Mouse (Mus musculus): Measurements from ENCODE around the gene Arfip2. TPM values are rescaled to one million over a fixed set of nuclear protein-coding genes. Genes with fewer than 3 reads are reported as not detected.

Arfip2 gene
- total RNA-seq, 2 experiments from 2014 or later = 96.6 to 106 TPM

- no peak for DNase-seq (ENCODE audit: low spot score in 2 of 2)
- intact Hi-C loops (cut with DNase I) = no loop called here
Measured at GRCm38 (mm10) chr7:105617810-105618209, 22.4 kb downstream of the Arfip2 start.

GRCm38 (mm10) chr7:105616561-105616960, 23.7 kb downstream of the Arfip2 start:
- intact Hi-C loops (cut with DNase I) = no loop called here

GRCm38 (mm10) chr7:105615720-105616119, 24.5 kb downstream of the Arfip2 start:
- intact Hi-C loops (cut with DNase I) = no loop called here
- DNase-seq (ENCODE audit: low spot score in 2 of 2) = no peak

More at GRCm38 (mm10) chr7:105616561-105616960, 23.7 kb downstream of the Arfip2 start:
- no peak for DNase-seq (ENCODE audit: low spot score in 2 of 2)

- no peak for DNase-seq (ENCODE audit: low spot score in 2 of 2)
- intact Hi-C loops (cut with DNase I) = no loop called here
Measured at GRCm38 (mm10) chr7:105614400-105614799, 25.8 kb downstream of the Arfip2 start.

- intact Hi-C loops (cut with DNase I) = no loop called here
- DNase-seq (ENCODE audit: low spot score in 2 of 2) = no peak
Measured at GRCm38 (mm10) chr7:105611767-105612166, 28.4 kb downstream of the Arfip2 start.

GRCm38 (mm10) chr7:105608467-105608866, 31.7 kb downstream of the Arfip2 start:
- DNase-seq (ENCODE audit: low spot score in 2 of 2) = no peak
- intact Hi-C loops (cut with DNase I) = no loop called here

- intact Hi-C loops (cut with DNase I) = loop anchor here (5.0 kb wide), 1 partner anchor 51 kb away; the partner anchor contains the start of gene Smpd1
- peak; percentile 47 to 53 for DNase-seq (ENCODE audit: low spot score in 2 of 2)
Measured at GRCm38 (mm10) chr7:105602860-105603623, 37.2 kb downstream of the Arfip2 start.

GRCm38 (mm10) chr7:105590097-105590496, 50.1 kb downstream of the Arfip2 start:
- intact Hi-C loops (cut with DNase I) = no loop called here
- DNase-seq (ENCODE audit: low spot score in 2 of 2) = no peak

GRCm38 (mm10) chr7:105588325-105588912, 51.8 kb downstream of the Arfip2 start:
- intact Hi-C loops (cut with DNase I) = no loop called here
- no peak for DNase-seq (ENCODE audit: low spot score in 2 of 2)

Other genes with a start within 250 kb of the Arfip2 start
- 10 to 100 TPM; 77.0 to 83.9 TPM for gene Fam160a2, start 240.4 kb downstream of the Arfip2 start, total RNA-seq (2021)
- gene Cnga4, start 235.8 kb downstream of the Arfip2 start, total RNA-seq (2021) = 1 to 10 TPM; 1.0 to 1.3 TPM
- gene Cckbr, start 214.7 kb downstream of the Arfip2 start, total RNA-seq (2021) = 10 to 100 TPM; 63.2 to 64.3 TPM
- gene Cavin3, start 158.1 kb downstream of the Arfip2 start, total RNA-seq (2021) = 10 to 100 TPM; 17.6 to 21.0 TPM
- 100 to 1,000 TPM in 1 of 2 experiments, 10 to 100 TPM in 1; 97.4 to 114 TPM for gene Smpd1, start 86.1 kb downstream of the Arfip2 start, total RNA-seq (2021)
- 100 to 1,000 TPM; 437 to 517 TPM for gene Apbb1, start 58.8 kb downstream of the Arfip2 start, total RNA-seq (2021)
- gene Hpx, start 40.3 kb downstream of the Arfip2 start, total RNA-seq (2021) = under 1 TPM; 0.42 to 0.79 TPM
- gene Trim3, start 6.8 kb downstream of the Arfip2 start, total RNA-seq (2021) = 100 to 1,000 TPM; 145 to 165 TPM
- 10 to 100 TPM; 70.9 to 75.7 TPM for gene Timm10b, start 360 bp downstream of the Arfip2 start, total RNA-seq (2021)
- gene Gm45799, start 136 bp upstream of the Arfip2 start, total RNA-seq (2021) = 10 to 100 TPM in 1 of 2 experiments, 1 to 10 TPM in 1; 9.4 to 16.3 TPM
- 1 to 10 TPM; 3.4 to 9.5 TPM for gene Dnhd1, start 10.4 kb upstream of the Arfip2 start, total RNA-seq (2021)
- gene Ilk, start 96.2 kb upstream of the Arfip2 start, total RNA-seq (2021) = 10 to 100 TPM; 78.8 to 81.7 TPM
- 10 to 100 TPM; 13.0 to 14.0 TPM for gene Rrp8, start 97.0 kb upstream of the Arfip2 start, total RNA-seq (2021)
- gene Taf10, start 103.9 kb upstream of the Arfip2 start, total RNA-seq (2021) = 100 to 1,000 TPM; 112 to 127 TPM
- 10 to 100 TPM; 59.6 to 73.9 TPM for gene Tpp1, start 111.8 kb upstream of the Arfip2 start, total RNA-seq (2021)
- 10 to 100 TPM in 1 of 2 experiments, 1 to 10 TPM in 1; 8.6 to 11.5 TPM for gene Dchs1, start 147.2 kb upstream of the Arfip2 start, total RNA-seq (2021)
- 100 to 1,000 TPM in 1 of 2 experiments, 10 to 100 TPM in 1; 90.1 to 114 TPM for gene Mrpl17, start 170.7 kb upstream of the Arfip2 start, total RNA-seq (2021)

All from left cerebral cortex, postnatal 36 days (tissue).